Mouse (Mus musculus) neutrophil, adult 5-6 weeks (primary cell): ENCODE measurements around the gene Gm17482. TPM values are rescaled to one million over a fixed set of nuclear protein-coding genes. Genes with fewer than 3 reads are reported as not detected.
"Not testable (repeated sequence)": the region's sequence is repeated elsewhere in the genome, so short reads cannot be mapped to it uniquely, and the experiment has no call there.

ENCODE experiments used
- ATAC-seq: fragments of 151-379, 151-347 bp; 2 replicates; pipeline ENCODE4 v1.8.0; 2017; ENCODE audit warnings: mild to moderate bottlenecking, moderate TSS enrichment; ENCODE audit not compliant: insufficient number of reproducible peaks, poor library complexity, low FRiP score, severe bottlenecking; ENCODE audit errors: extremely low read depth
- total RNA-seq: library from RNA; stranded (forward); fragments of 200-1000 nt; gene quantifications from 2 replicates; pipeline ENCODE4 v1.2.3, GENCODE M21; 2017

The Gm17482 gene
- not detected in 2 replicates for total RNA-seq

- ATAC-seq, result no peak
These were observed at the start of gene Gm17482 for GRCm38 (mm10) chr6:115227043-115227442. Gene Gm17482 (plus strand): TSS chr6:115227343.

GRCm38 (mm10) chr6:115178826-115179225 lies 48.3 kb upstream of the Gm17482 start:
- ATAC-seq, result no peak

GRCm38 (mm10) chr6:115181094-115181493 lies 46.0 kb upstream of the Gm17482 start:
- ATAC-seq, result no peak

- ATAC-seq, result no peak
These were observed 36.0 kb upstream of the Gm17482 start for GRCm38 (mm10) chr6:115191111-115191510.

GRCm38 (mm10) chr6:115200753-115201152 lies 26.4 kb upstream of the Gm17482 start:
- no peak for ATAC-seq

- ATAC-seq, result no peak
These were observed 24.1 kb upstream of the Gm17482 start for GRCm38 (mm10) chr6:115203029-115203428.

GRCm38 (mm10) chr6:115210187-115210586 lies 17.0 kb upstream of the Gm17482 start:
- ATAC-seq, result no peak

- no peak for ATAC-seq
These were observed 16.3 kb upstream of the Gm17482 start for GRCm38 (mm10) chr6:115210820-115211219.

GRCm38 (mm10) chr6:115212132-115212903 lies 14.8 kb upstream of the Gm17482 start:
- no peak for ATAC-seq

GRCm38 (mm10) chr6:115213129-115213528 lies 14.0 kb upstream of the Gm17482 start:
- no peak for ATAC-seq

- ATAC-seq, result no peak
These were observed 5.9 kb upstream of the Gm17482 start for GRCm38 (mm10) chr6:115221215-115221641.

GRCm38 (mm10) chr6:115225519-115225918 lies 1.6 kb upstream of the Gm17482 start:
- ATAC-seq, result no peak

GRCm38 (mm10) chr6:115227529-115227928 lies 386 bp downstream of the Gm17482 start:
- 0 out of 2 replicates have a peak, but pooled peaks have one; percentile 19 for ATAC-seq

GRCm38 (mm10) chr6:115230557-115230956 lies 3.4 kb downstream of the Gm17482 start:
- ATAC-seq, result no peak

GRCm38 (mm10) chr6:115231836-115232235 lies 4.7 kb downstream of the Gm17482 start:
- ATAC-seq, result no peak

- ATAC-seq, result no peak
These were observed 5.4 kb downstream of the Gm17482 start for GRCm38 (mm10) chr6:115232562-115232961.

GRCm38 (mm10) chr6:115238031-115239027 lies 11.2 kb downstream of the Gm17482 start:
- ATAC-seq, result no peak

- no peak for ATAC-seq
These were observed 12.2 kb downstream of the Gm17482 start for GRCm38 (mm10) chr6:115239335-115239734.

- not testable (repeated sequence) for ATAC-seq
These were observed 13.3 kb downstream of the Gm17482 start for GRCm38 (mm10) chr6:115240431-115240830.
